8 mouse cellular contexts compared by ENCODE assay signal in the genomic region with DNA sequence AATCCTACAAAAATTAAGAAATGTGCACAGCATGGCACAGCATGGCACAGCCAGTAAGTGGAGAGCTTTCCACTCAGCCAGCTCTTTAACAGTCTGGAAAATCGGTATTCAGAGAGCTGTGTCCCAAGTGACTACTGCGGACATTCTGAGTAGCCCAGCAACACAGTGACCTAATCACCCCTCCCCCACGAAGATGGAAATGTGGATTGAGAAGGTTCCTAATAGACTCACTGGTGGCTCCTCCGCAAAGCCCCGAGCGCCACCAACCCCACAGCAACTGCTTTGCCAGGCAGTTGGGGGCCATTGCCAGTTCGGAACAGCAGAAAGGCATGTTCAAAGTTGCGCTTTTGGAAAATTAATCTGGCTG.
DNase-seq lines count a peak whose midpoint lies in the region; ATAC-seq and TF ChIP-seq lines count a peak whose summit lies in the region.

No protein-coding gene starts in this region.

- H3K36me3 ChIP-seq in ES-Bruce4 (ENCODE audit: control insufficient read depth, insufficient read depth, low read length, poor library complexity, severe bottlenecking) = no peaks in the 10 kb centered on the region
- H3K36me3 ChIP-seq in forebrain, embryonic 13.5 days (ENCODE audit: poor library complexity, severe bottlenecking) = no peaks in the 10 kb centered on the region

- 46% methylated on average over 8 of the region's 8 CpGs for WGBS in cerebellum, adult 2 months
- WGBS in forebrain, embryonic 13.5 days = 3% methylated on average over 8 of the region's 8 CpGs

- TF ChIP-seq EP300 in ES-Bruce4 (IDR thresholded peaks at IDR 0.05; ENCODE audit: insufficient read depth, low read depth, low read length) = 0 out of 2 replicates have a peak, but pooled peaks have one; percentile 1

- DNase-seq in cerebellum, adult 2 months = peak in 1 of 2 experiments; percentile 44
- DNase-seq in cerebellum, adult 11 months = no peak
- DNase-seq in left cerebral cortex, postnatal 10 days (ENCODE audit: extremely low spot score in 1 of 2, low spot score in 2 of 2) = peak; percentile 44 to 67
- DNase-seq in right cerebral cortex, adult 2 months (ENCODE audit: low spot score in 2 of 2) = peak; percentile 35 to 39
- DNase-seq in ovary, postnatal 36 days (ENCODE audit: low spot score) = no peak
- DNase-seq in kidney, adult 8-10 months = no peak

- ATAC-seq in forebrain, embryonic 13.5 days = peak; percentile 67

- H3K9ac ChIP-seq in ES-Bruce4 (ENCODE audit: low read depth, poor library complexity, severe bottlenecking) = no peak overlapping the region
- no peak overlapping the region for H3K9ac ChIP-seq in forebrain, embryonic 13.5 days

- H3K4me2 ChIP-seq in forebrain, embryonic 13.5 days = peak overlapping the region; percentile 61

- 0 out of 2 replicates have a peak overlapping the region, but pooled peaks have one; percentile 11 for H3K27ac ChIP-seq in cerebellum, adult 2 months (ENCODE audit: insufficient read depth, low read length)
- no peak overlapping the region for H3K27ac ChIP-seq in ES-Bruce4 (ENCODE audit: insufficient read depth, low read length)
- peak overlapping the region; percentile 65; the same call in 1 of the 2 replicates for H3K27ac ChIP-seq in forebrain, embryonic 13.5 days

- TF ChIP-seq CTCF in cerebellum, adult 2 months (IDR thresholded peaks at IDR 0.05; ENCODE audit: borderline replicate concordance, insufficient read depth, low read depth, low read length) = no peak
- TF ChIP-seq CTCF in ES-Bruce4 (IDR thresholded peaks at IDR 0.05; ENCODE audit: low read depth, low read length) = no peak

- TF ChIP-seq POLR2A in cerebellum, adult 2 months (IDR thresholded peaks at IDR 0.05; ENCODE audit: borderline replicate concordance, insufficient read depth, low read length) = no peak
- no peak for TF ChIP-seq POLR2A in ES-Bruce4 (IDR thresholded peaks at IDR 0.05; ENCODE audit: insufficient read depth, low read length)

- no peaks in the 10 kb centered on the region; the same call in 1 of the 2 replicates for H3K4me1 ChIP-seq in cerebellum, adult 2 months (ENCODE audit: control insufficient read depth, insufficient read depth, low read length)
- no peaks in the 10 kb centered on the region for H3K4me1 ChIP-seq in ES-Bruce4 (ENCODE audit: control insufficient read depth, insufficient read depth, low read length)
- peaks cover 20% of the 10 kb centered on the region for H3K4me1 ChIP-seq in forebrain, embryonic 13.5 days

- no peak overlapping the region for H3K4me3 ChIP-seq in cerebellum, adult 2 months (replicated peaks; ENCODE audit: insufficient read depth, low read depth, low read length)
- no peak overlapping the region for H3K4me3 ChIP-seq in ES-Bruce4 (ENCODE audit: low read depth, low read length)
- H3K4me3 ChIP-seq in forebrain, embryonic 13.5 days = no peak overlapping the region

- H3K9me3 ChIP-seq in ES-Bruce4 (replicated peaks; ENCODE audit: control insufficient read depth, insufficient read depth, low read length, poor library complexity, severe bottlenecking) = peaks cover 17% of the 10 kb centered on the region
- peaks cover 17% of the 10 kb centered on the region for H3K9me3 ChIP-seq in forebrain, embryonic 13.5 days (replicated peaks)

- no peaks in the 10 kb centered on the region for H3K27me3 ChIP-seq in cerebellum, adult 2 months (ENCODE audit: control insufficient read depth, insufficient read depth, low read length)
- no peaks in the 10 kb centered on the region for H3K27me3 ChIP-seq in ES-Bruce4 (ENCODE audit: control insufficient read depth, insufficient read depth, low read length, poor library complexity, severe bottlenecking)
- H3K27me3 ChIP-seq in forebrain, embryonic 13.5 days = no peaks in the 10 kb centered on the region

- intact Hi-C loops in left cerebral cortex, postnatal 10 days (cut with DNase I) = no loop called here

Comparison
In these comparisons a context has a peak if more than half of its experiments do, and no peak if none do; other contexts are left out.
1. DNase-seq: peak in left cerebral cortex, postnatal 10 days (2 of 2) and right cerebral cortex, adult 2 months (2 of 2); none in cerebellum, adult 11 months (single experiment), ovary, postnatal 36 days (single experiment) and kidney, adult 8-10 months (0 of 2).